14 mouse cellular contexts compared by ENCODE assay signal in the genomic region with DNA sequence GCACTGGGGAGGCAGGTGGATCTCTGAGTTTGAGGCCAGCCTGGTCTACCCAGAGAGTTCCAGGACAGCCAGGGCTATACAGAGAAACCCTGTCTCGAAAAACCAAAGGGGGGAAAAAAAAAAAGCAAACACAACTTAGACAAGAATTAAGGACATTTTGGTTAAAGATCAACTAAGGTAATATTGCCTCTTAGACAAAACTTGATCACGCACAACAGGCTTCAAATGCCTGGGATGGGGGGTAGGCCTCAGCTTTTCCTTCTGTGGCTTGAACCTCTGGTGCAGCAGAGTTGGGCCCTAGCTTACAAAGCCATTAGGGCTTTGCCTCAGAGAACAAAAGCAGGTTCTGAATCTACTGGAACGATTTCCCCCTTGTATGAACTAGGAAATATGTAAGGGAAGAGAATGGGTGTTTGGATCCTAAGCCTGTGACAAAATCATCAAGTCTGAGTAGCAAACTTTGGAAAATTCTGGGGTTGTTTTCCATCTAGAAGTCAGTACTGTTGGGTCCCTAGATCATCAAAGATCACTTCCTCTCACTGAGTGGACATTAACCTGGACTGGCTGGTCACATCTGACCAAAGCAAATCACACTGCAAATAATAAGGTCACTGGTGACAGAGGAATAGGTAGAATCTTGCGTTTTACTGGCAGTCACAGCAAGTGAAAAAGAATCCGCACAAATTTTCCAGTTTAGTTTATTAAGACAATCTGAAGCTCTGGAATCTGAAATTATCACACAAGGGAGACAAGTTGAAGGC.
"Had no signal": no experiment of that assay in that cellular context is flagged by ENCODE, and none has a peak within 500 bp of the region (broad histone marks: within the 10 kb centered on the region; RNA-seq: fewer than 3 reads in every experiment).

No protein-coding gene starts in this region.

- ATAC-seq: hindbrain, postnatal 0 days; midbrain, embryonic 16.5 days had no signal

- H3K36me3 ChIP-seq: limb, embryonic 13.5 days; midbrain, embryonic 12.5 days; neural tube, embryonic 13.5 days; stomach, embryonic 15.5 days had no signal

- H3K9me3 ChIP-seq: limb, embryonic 13.5 days; midbrain, embryonic 12.5 days; neural tube, embryonic 13.5 days; stomach, embryonic 15.5 days had no signal

- H3K4me3 ChIP-seq: limb, embryonic 13.5 days; midbrain, embryonic 12.5 days; neural tube, embryonic 13.5 days; stomach, embryonic 15.5 days had no signal

- H3K4me2 ChIP-seq: limb, embryonic 13.5 days; midbrain, embryonic 12.5 days; neural tube, embryonic 13.5 days; stomach, embryonic 15.5 days had no signal

- H3K27me3 ChIP-seq: limb, embryonic 13.5 days; midbrain, embryonic 12.5 days; neural tube, embryonic 13.5 days; stomach, embryonic 15.5 days had no signal

- H3K9ac ChIP-seq: limb, embryonic 13.5 days; midbrain, embryonic 12.5 days; neural tube, embryonic 13.5 days; stomach, embryonic 15.5 days had no signal

- H3K4me1 ChIP-seq: midbrain, embryonic 12.5 days; neural tube, embryonic 13.5 days; stomach, embryonic 15.5 days had no signal

- H3K27ac ChIP-seq: hindbrain, postnatal 0 days; limb, embryonic 13.5 days; midbrain, embryonic 12.5 days; neural tube, embryonic 13.5 days; stomach, embryonic 15.5 days had no signal

- DNase-seq: kidney, postnatal 14 days; left cerebral cortex, postnatal 4 days; lung, adult 18-20 months; retina, postnatal 1 day; right cerebral cortex, postnatal 4 days; spleen, adult 18-20 months; thymus, adult 2 months; thymus, postnatal 25 days had no signal
